Mouse (Mus musculus): Measurements from ENCODE around the gene Vipr1.

Vipr1 gene

DNA sequence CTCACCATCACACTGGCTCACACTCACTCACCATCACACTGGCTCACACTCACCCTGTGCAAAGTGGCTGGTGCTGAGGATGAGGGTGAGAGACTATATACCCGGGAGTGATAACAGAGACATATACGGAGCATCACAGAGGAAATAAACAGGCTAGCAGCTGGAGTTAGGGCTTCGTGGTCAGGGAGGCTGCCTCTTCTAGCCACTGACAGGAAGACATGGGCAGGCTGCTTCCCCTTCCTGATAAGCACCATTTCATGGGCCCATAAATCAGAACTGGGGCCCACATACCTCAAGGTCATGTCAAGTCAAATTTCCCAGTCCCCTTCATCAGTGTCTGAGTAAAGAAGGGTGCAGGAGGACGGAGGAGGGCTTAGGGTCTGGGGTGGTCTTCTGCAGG lies 34.6 kb downstream of the Vipr1 start:
- DNase-seq (ENCODE audit: low spot score in 2 of 2) = no peak

DNA sequence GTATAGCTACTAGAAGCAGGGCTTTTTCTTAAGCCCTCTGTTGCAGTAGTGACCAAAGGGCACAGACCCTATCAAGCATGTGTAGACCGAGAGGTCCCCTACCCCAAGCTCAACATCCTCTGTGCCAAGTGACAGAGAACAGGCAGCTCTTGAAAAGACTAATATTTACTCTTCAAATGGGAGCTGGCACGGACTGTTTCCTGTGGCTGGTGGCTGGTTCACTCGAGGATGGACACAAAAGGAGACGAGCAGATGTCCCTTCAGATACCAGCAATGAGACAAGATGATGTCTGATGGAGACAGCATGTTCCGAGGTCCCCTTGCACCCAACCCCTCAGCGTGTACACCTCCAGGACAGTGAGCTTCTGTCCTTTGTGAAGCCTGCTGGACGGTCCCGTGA lies 35.0 kb downstream of the Vipr1 start:
- DNase-seq (ENCODE audit: low spot score in 2 of 2) = no peak

DNA sequence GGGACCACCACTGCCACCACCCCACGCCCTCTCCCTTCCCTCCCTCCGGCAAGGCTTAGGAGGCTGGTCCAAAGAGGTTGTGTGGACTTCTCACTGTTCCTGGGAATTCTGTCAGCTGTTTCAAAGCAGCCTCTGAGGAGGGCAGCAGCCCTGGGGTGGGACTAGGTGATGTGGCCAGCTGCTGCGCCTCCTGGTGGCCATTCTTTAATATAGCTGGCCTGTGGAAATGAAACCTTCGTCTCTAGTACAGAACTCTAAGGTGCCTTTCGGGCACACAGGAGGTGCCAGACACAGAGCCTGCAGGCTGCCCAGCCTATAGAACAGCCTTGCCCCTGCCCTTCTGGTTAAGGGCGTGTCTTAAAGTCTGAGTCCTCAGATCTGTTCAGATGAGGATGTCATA lies 37.0 kb downstream of the Vipr1 start:
- peak in 1 of 2 experiments; percentile 41 for DNase-seq (ENCODE audit: low spot score in 2 of 2)

DNA sequence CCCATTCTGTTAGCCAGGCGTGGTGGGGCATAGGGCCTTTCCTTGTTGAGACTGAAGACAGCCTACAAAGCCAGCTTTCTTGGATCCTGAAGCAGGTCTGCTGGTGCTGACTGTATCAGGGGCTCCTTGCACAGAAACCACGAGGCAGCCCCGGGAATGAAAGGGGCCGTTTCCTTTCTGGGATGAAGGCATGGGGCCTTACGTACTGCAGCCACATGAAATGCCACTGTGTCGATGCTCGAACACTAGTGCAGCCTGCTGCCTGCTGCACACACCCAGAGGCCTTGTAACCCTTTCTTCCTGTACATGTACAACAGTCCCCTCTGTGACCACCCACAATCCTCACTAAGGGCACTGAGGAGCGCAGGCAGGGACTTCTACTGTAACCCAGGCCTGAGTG lies 38.7 kb downstream of the Vipr1 start:
- no peak for DNase-seq (ENCODE audit: low spot score in 2 of 2)

DNA sequence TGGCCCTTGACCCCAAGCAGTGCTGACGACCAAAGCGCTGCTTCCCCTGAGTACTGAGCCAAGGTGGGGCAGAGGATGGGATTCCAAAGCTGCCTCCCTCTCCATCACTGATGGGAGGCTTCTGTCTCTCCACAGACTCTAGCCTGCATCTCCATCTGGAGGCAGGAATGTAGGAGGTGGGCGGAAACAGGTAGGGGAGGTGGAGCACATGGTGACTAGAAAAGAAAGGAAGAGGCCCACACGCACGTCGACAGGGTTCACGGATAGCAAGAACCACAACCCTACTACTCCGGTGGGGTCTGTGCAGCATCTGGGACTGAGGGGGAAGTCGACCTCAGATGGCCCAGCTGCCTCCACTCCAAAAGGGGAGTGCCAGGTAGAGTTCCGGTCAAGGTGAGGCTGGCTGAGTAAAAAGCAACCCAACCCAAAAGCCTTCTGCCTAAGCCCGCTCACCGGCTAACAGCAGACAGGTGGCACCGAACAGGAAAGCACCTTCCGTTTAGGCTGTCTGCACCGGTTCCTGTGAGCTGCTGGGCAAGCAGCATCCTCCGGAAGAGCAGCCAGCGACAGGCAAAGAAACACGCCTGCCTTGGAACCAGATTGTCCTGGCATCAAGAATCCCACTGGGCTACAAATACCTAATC lies 39.6 kb downstream of the Vipr1 start:
- DNase-seq (ENCODE audit: low spot score in 2 of 2) = no peak

DNA sequence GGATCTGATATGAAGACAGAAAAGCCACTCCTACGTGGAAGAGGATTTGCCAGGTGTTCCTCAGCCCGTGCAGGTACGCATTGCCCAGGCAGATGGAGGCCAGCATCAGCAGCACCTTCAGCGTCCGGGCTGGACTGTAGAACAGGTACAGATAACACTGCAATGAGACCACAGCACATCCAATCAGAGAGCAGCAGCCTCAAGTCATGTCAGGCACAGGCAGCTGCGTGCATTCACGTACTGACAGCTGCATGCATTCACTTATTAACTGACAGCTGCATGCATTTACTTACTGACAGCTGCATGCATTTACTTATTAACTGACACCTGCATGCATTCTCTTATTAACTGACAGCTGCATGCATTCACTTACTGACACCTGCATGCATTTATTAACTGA lies 42.2 kb downstream of the Vipr1 start:
- no peak for DNase-seq (ENCODE audit: low spot score in 2 of 2)

DNA sequence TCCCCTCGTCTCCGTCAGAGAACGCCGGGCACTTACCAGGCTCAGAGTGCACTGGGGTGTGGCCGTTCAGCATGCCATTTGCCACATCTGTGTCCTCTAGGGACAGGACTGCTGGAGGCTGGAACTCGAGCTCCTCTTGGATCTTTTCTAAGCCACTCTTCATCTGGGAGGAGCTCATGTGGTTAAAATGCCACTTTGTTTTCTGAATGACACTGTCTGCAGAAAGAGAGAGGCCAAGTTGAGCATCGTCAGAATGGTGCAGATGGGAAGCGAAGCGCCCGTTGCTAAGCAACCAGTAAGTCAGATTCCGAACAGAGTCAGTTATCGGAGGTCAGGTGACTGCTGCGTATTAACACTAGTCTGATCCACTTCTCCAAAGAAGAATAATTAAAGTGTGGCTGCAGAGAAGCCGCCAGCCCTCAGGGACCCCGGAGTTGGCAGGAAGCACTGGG lies 47.7 kb downstream of the Vipr1 start:
- no peak for DNase-seq (ENCODE audit: low spot score in 2 of 2)

DNA sequence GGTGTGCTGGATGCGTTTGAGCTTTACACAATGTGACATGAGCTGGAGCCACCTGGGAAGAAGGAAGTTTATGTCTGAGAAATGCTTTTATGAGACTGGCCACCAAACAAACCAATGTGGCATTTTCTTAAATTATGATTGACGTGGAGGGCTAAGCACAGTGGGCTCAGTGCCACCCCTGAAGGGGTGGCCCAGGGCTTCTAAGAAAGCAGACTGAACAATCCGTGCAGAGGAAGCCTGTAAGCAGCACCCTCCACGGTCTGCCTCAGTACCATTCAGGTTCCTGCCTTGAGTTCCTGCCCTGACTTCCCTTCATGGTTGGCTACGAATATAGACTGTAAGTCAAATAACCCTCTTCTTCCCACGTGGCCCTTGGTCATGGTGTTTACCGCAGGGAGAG lies 48.2 kb downstream of the Vipr1 start:
- DNase-seq (ENCODE audit: low spot score in 2 of 2) = no peak

DNA sequence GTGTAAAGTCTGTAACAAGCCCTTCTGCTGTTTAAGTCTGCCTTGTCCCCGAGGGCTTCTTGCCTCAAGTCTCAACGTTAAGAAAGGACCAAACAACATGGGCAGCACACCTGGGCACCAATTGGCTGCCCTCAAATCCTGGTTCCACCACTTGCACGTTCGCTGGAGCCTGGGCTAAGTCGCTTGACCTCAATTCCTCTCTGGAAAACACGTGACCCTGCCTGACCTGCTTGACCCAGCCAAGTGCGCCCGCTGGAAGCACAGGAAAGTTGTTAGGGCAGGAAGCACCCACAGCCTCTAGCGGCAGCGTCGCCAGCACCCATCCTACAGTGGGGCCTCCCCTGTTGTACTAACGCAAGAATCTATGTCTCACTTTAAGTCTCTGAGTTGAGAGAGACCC lies 52.2 kb downstream of the Vipr1 start:
- no peak for DNase-seq (ENCODE audit: low spot score in 2 of 2)

DNA sequence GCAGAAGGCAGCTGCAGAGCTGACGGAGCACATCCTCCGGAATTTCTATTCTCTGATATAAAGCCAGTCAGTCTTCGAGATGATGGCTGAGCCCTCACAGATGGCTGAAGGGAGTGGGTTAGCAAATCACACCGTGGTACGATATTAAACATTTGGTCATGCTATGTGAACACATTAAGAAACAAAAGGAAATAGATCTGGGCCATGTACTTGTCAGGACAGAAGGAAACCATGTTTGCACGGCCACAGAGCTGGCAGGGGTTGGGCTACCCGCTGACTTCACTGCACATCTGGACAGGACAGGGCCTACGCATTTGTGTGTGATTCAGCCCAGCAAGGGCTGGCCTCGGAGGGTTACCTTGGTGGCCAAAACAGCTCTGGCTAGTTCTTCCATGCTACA lies 54.1 kb downstream of the Vipr1 start:
- no peak for DNase-seq (ENCODE audit: low spot score in 2 of 2)

DNA sequence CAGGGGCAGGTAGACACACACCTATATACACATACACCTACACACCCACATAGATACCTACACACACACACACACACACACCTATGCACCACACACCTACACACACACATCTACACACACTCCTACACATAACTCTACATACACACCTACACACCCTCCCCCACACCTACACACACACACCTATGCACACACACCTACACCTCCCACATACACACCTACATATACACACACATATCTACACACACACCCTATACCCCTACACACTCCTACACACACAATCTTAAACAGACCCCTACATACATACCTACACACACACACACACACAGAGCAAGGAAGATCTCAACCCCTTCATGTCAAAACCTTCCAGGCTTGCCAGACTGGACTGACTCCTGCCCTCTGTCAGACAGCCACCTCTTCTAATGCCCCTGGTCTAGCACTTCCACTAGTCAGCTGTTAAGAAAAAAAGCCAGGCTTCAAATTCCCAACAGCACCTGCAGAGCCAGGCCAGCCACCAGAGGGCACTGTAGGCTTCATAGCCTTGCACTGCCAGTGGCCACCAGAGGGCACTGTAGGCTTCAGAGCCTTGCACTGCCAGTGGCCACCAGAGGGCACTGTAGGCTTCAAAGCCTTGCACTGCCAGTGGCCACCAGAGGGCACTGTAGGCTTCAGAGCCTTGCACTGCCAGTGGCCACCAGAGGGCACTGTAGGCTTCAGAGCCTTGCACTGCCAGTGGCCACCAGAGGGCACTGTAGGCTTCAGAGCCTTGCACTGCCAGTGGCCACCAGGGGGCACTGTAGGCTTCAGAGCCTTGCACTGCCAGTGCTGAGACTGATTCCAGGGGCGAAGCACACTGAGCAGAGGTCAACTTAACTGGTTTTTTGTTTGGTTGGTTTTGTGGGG lies 54.9 kb downstream of the Vipr1 start:
- DNase-seq (ENCODE audit: low spot score in 2 of 2) = peak; percentile 50 to 70

DNA sequence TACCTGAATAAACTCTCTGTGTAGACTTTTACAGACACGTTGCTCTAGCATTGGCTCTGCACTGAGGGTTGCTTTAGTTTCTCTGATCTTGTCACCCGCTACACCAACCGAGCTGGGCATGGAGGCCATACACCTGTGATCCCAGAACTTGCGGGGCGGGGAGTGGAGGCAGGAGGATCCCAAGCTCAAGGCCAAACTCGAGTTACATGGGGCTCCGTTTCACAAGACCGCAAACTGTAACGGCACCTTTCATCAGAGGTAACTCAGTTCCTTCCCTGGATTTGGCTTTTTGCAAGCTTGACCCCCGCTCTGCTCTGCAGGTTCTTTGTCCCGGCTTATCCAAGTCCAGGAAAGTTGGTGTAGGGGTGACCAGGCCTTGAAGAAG lies 61.7 kb downstream of the Vipr1 start:
- no peak for DNase-seq (ENCODE audit: low spot score in 2 of 2)

DNA sequence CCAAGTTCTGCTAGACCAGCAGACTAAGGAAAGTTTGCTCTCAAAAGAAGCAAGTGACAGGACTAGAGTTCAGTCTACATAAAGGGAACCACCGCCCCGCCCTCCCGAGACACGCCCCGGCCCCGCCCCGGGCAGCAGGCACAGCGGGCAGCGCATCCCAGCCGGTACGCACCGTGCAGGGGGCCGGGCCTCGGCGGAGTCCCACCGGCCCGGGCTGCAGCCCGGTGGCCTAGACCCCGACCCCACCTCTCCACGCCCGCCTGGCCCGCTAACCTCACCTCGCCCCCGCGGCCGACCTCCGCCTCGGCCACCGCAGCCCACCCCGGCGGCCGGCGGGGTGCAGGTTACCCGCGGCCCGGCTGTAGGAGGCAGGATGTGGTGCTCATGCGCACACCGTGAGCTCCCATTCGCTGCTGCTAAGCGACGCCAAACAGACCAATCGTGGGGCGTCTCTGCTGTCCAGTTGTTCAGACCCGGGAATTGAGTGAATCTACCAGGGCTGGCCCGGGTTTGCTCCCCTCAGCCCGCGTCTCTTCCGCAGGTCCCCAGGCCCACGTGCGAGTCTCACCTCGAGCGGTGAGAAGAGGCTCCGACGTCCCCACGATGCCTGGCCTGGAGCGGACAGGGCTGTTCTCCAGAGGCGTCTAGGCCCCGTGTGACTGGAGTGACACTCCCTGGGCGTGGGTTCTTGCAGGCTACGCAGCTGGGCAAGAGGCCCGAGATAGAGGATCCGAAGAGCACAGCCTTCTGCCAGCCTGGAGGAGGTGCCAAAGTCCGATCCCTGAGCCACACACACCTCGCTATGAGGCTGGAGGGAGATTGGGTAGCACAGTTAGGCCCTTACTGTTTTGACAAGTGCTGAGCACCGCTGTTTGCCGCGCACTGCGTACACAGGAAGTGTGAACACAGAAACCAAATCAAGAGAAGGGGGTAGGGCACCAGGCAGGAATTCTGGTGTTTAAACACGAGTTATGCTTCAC lies 62.4 kb downstream of the Vipr1 start, which contains the start of gene Sec22c:
TSS of gene Sec22c (minus strand) at position 845 of the 980 bp plus-strand sequence.
- DNase-seq (ENCODE audit: low spot score in 2 of 2) = peak; percentile 86

DNA sequence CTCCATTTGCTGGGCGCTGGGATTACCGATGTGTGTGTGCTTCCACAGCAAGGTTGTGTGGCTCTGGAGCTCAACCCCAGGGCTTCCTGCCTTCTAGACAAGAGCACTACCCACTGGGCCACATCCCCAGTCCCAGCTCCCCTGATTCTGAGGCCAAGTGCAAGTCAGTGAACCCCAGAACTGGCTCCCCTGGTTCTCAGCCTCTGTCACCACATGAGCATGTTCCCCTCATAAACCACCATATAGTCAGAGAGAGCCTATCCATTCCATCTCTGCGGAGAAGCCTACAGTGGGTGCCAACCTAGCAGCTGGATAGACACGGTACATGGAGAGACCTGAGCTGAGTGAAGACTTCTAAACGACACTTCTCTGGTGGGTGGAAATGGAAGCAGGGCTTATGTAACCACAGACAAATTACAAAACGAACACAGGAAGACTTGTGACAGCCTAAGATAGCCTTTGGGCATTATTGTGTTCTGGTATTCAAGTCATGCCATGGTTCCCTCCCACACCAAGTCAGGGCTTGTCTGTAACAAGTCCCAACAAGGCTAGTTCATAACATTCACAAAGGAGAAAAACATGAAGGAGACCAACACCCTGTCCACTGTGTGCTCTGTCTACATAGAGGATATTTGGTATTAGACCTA lies 63.6 kb downstream of the Vipr1 start:
- DNase-seq (ENCODE audit: low spot score in 2 of 2) = no peak

DNA sequence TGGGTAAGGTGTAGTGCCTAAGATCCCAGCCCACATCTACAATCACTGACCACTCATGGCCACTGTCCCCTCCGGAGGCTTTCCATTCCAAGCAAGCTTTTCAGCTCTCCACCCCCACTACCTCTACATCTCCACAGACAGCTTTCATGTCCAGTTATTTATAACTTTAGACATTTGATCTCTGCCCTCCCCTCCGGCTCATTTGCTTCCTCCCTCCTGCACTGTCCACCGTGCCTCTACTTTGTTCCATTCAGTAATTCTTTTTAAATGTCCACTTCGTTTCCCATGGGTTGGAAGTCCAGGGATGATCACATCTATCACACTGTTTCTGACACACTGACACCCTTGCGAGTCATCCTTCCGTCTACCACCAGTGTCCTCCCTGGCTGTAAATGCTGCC lies 65.3 kb downstream of the Vipr1 start:
- DNase-seq (ENCODE audit: low spot score in 2 of 2) = no peak

DNA sequence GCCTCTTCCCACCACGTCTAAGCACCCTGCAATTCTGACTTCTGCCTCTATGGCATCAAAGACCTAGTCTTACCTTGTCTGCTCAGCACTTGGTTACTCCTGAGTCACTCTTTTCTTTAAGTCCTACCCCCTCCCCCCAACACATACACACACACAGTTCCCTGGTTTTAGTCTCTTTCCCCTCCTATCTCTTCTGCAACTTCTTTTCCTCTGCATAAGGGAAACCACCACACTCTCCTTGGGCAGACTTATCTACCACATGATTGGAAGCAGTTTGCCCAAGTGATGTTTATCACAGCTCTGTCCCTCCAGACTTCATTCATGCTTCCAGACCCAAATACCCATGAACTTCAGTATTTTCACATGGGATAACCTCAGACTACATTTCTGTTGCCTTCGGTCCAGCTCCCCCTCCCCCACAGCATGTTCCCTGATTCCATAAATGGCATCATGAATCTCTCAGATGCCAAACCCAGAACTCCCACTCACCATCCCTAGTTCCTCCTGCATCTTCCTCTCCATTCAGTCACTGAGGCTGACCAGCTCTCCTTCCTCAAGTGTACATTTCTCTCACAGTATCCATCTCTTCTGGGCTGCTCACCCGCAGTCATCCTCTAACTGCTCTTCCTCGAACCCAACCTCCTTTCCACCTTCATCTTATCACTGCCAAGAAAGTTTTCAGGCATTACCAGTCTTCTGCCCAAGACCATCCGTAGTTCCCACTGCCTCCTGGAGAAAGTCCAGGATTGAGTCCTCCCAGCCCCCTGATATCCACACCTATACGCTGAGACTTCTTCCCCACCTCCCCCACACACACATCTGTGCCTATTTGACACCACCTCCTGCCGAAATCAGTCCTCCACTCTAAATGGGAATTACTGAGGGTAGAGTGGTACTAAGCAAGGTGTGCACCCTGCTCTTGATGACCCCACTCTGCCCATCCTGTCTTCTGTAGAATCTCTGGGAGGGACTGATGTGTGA lies 66.3 kb downstream of the Vipr1 start:
- no peak for DNase-seq (ENCODE audit: low spot score in 2 of 2)

DNA sequence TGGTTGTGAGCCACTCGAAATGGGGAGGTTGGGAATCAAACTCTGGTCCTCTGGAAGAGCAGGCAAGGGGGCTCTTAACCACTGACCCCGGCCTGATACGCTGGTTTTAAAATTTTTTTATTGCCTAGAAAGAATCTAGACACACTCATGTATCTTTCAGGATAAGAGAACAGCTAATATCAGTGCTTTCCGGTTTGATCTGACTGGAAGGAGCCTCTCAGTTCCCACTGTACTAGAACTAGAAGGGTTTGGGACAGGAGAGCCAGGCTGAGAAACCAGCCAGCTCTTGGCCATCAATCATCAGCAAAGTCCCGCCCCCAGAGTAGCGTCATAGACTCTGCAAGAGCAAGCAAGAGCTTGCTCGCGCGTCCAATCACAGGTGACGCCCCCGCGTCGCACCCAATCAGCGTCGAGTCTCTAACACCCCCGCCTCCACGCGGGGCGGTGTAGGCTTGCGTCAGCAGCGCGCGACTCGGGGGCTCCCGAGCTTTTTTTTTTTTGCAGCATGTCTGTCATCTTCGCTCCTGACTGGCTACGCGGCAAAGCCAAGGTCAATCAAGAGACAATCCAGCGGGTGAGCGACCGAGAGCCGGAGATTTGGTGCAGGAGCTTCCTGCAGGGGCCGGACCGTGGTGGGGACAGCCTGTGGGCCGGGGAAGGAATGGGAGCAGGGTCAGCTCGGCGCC lies 67.5 kb downstream of the Vipr1 start, which contains the start of gene Ss18l2:
TSS of gene Ss18l2 (plus strand) at position 432 of the 686 bp plus-strand sequence.
- peak; percentile 93 to 97 for DNase-seq (ENCODE audit: low spot score in 2 of 2)

DNA sequence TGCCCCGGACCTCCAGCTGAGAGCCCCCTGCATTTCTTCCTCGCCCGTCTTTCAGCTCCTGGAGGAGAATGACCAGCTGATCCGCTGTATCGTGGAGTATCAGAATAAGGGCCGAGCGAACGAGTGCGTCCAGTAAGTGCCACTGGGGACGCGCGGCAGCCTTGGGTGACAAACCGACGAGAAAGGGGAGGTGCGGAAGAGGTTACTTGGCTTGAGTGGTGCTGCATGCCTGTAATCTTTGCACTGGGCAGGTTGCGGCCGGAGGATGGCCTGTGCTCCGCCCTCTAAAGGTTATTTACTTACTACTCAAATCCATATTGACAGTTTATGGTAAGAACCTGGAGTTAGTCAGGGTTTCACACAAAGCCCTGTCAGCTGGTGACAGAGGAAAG lies 68.1 kb downstream of the Vipr1 start:
- DNase-seq (ENCODE audit: low spot score in 2 of 2) = no peak

DNA sequence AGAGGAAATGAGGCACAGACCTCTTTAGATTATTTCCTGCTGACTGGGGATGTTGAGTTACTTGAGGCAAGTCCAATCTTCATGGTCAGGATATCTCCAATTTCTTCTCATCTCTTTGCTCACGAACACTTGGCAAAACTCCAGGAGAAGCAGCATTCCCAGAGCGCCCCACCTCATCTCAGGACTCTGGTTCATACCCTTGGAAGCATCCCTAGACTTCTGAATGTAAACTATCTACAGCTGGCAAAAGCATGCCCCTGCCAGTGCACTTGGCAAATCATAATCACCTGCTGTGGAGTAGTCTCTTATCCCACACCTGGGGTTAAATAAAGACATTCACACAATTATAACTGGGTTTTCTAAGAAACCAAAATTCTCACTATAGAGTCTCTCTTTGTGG lies 74.5 kb downstream of the Vipr1 start:
- no peak for DNase-seq (ENCODE audit: low spot score in 2 of 2)

All from spleen, postnatal 14 days (tissue).